Comparison of ENCODE assay signal across 9 mouse cellular contexts in genomic region chr10:62183053-62183452, GRCm38 (mm10). TPM values are rescaled to one million over a fixed set of nuclear protein-coding genes. Genes with fewer than 3 reads are reported as not detected.
A peak's percentile ranks its signal among the peaks of the same experiment; 100 is the strongest.
DNase-seq lines count a peak whose midpoint lies in the region; ATAC-seq and TF ChIP-seq lines count a peak whose summit lies in the region.
"Had no signal": no experiment of that assay in that cellular context is flagged by ENCODE, and none has a peak within 500 bp of the region (broad histone marks: within the 10 kb centered on the region; RNA-seq: fewer than 3 reads in every experiment).

No protein-coding gene starts in this region.

- H3K4me1 ChIP-seq in cerebellum, adult 2 months (ENCODE audit: control insufficient read depth, insufficient read depth, low read length) = peaks cover 13% of the 10 kb centered on the region
- H3K4me1 ChIP-seq in hindbrain, embryonic 15.5 days (replicated peaks) = no peaks in the 10 kb centered on the region

- H3K36me3 ChIP-seq in hindbrain, embryonic 15.5 days = no peaks in the 10 kb centered on the region

- peak; percentile 82 for ATAC-seq in frontal cortex, adult (ENCODE audit: low TSS enrichment)
- ATAC-seq in hindbrain, embryonic 15.5 days (ENCODE audit: low FRiP score, low read depth) = peak; percentile 74

- no peak overlapping the region for H3K4me2 ChIP-seq in hindbrain, embryonic 15.5 days

- peak; percentile 100 for TF ChIP-seq CTCF in cerebellum, adult 2 months (IDR thresholded peaks at IDR 0.05; ENCODE audit: borderline replicate concordance, insufficient read depth, low read depth, low read length)

- no peak for TF ChIP-seq POLR2A in cerebellum, adult 2 months (IDR thresholded peaks at IDR 0.05; ENCODE audit: borderline replicate concordance, insufficient read depth, low read length)

- H3K27me3 ChIP-seq in cerebellum, adult 2 months (ENCODE audit: control insufficient read depth, insufficient read depth, low read length) = no peaks in the 10 kb centered on the region
- peaks cover 30% of the 10 kb centered on the region for H3K27me3 ChIP-seq in hindbrain, embryonic 15.5 days

- no peak overlapping the region for H3K9ac ChIP-seq in hindbrain, embryonic 15.5 days

- H3K4me3 ChIP-seq in cerebellum, adult 2 months (replicated peaks; ENCODE audit: insufficient read depth, low read depth, low read length) = no peak overlapping the region
- H3K4me3 ChIP-seq in hindbrain, embryonic 15.5 days = no peak overlapping the region
- H3K4me3 ChIP-seq: myocyte had no signal

- H3K9me3 ChIP-seq in hindbrain, embryonic 15.5 days = no peaks in the 10 kb centered on the region

- H3K27ac ChIP-seq in cerebellum, adult 2 months (ENCODE audit: insufficient read depth, low read length) = no peak overlapping the region
- H3K27ac ChIP-seq in hindbrain, embryonic 15.5 days (replicated peaks) = no peak overlapping the region

- DNase-seq in Muller cell, postnatal 12 days (ENCODE audit: inconsistent ontology term) = peak; percentile 92
- DNase-seq in cerebellum, adult 2 months = peak; percentile 93 to 98
- DNase-seq in layer of hippocampus, postnatal 25 days (ENCODE audit: extremely low spot score in 1 of 2, low spot score in 1 of 2) = peak; percentile 98 to 100
- DNase-seq in lung, postnatal 25 days (ENCODE audit: low spot score) = peak; percentile 93
- DNase-seq in retina, postnatal 1 day = peak; percentile 96
- DNase-seq in thymus, postnatal 36 days = peak; percentile 88 to 93

- WGBS in cerebellum, adult 2 months = under 1% methylated on average over 10 of the region's 10 CpGs
- WGBS in hindbrain, embryonic 15.5 days = under 1% methylated on average over 10 of the region's 10 CpGs

RNA-seq across cellular contexts. Expression of gene Fam241b, which starts 39.3 kb away (rescaled TPM):
- polyA plus RNA-seq in cerebellum, adult 2 months (2012; rRNA removed) = 71.8 and 74.2 TPM in 2 replicates
- polyA plus RNA-seq in hindbrain, embryonic 15.5 days (2015; fragmentation: Nextera tagmentation; extraction: Ambion mirVana) = 149 and 161 TPM in 2 replicates
- total RNA-seq in layer of hippocampus, postnatal 25 days (2021) = 10 to 100 TPM; 37.1 to 40.6 TPM

RNA-seq across cellular contexts. Expression of gene Tspan15, which starts 48.0 kb away (rescaled TPM):
- 51.2 and 55.0 TPM in 2 replicates for polyA plus RNA-seq in cerebellum, adult 2 months (2012; rRNA removed)
- polyA plus RNA-seq in hindbrain, embryonic 15.5 days (2015; fragmentation: Nextera tagmentation; extraction: Ambion mirVana) = 19.9 and 22.2 TPM in 2 replicates
- total RNA-seq in layer of hippocampus, postnatal 25 days (2021) = 10 to 100 TPM; 20.7 to 21.3 TPM

RNA-seq across cellular contexts. Expression of gene Neurog3, which starts 50.2 kb away (rescaled TPM):
- polyA plus RNA-seq in cerebellum, adult 2 months (2012; rRNA removed) = 0.13 and 0.18 TPM in 2 replicates
- polyA plus RNA-seq in hindbrain, embryonic 15.5 days (2015; fragmentation: Nextera tagmentation; extraction: Ambion mirVana) = not detected in 2 replicates
- not detected for total RNA-seq in layer of hippocampus, postnatal 25 days (2021)
- polyA plus RNA-seq: myocyte had no signal
